Mouse (Mus musculus): Measurements from ENCODE around the gene Alk.

- no peak for TF ChIP-seq CTCF (IDR thresholded peaks at IDR 0.05; ENCODE audit: low read depth, low read length)
- TF ChIP-seq POLR2A (IDR thresholded peaks at IDR 0.05; ENCODE audit: insufficient read depth, low read length), result no peak
Measured at GRCm38 (mm10) chr17:71990176-71990720, 614.2 kb downstream of the Alk start.
